Mouse (Mus musculus): Measurements from ENCODE around the gene Inpp5a. TPM values are rescaled to one million over a fixed set of nuclear protein-coding genes. Genes with fewer than 3 reads are reported as not detected.

Inpp5a gene
- total and polyA plus RNA-seq, 2 experiments from 2014 or later, result 15.1 to 21.2 TPM

DNA sequence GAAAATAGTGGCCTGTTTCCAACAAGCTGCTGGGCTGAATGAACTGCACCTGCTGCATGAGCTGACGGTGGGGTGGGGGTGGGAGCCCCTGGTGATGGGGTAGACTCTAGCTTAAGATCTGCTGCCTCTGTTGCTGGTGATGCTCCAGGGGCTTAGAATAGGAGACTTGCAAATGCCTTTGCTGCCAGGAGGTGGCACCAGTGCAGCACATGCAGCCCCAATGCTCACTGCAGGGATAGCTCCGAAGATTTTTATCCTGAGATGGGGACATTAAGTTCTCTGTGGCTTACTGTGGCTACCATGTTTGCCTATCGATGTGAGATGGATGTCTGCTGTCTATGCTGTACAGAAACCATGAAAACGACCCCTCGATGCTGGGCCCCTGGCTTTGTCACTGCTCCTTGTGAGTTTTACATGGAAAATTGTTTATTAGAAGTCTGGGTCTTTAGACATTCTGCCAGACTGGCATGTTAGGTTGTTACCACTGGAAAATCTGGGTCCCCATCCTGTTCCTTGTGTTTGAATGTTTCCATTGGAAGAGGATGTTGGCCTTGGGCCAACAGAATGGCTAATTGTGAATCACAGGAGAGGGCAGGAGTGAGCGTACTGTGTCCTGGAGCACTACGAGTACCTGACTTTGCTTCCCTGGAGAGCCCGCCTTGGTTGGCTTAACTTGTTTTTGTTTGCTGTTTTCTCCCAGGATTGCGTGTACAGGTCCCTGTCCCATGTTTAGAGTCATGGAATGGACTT, 95.5 kb downstream of the Inpp5a start:
- peaks cover 3% of the 10 kb centered on the region; the same call in 1 of the 2 replicates for H3K36me3 ChIP-seq (ENCODE audit: insufficient read depth, low read length)
- ATAC-seq (ENCODE audit: low FRiP score) (0 out of 2 replicates have a peak, but pooled peaks have one; percentile 54), DNase-seq (ENCODE audit: low spot score) (peak; percentile 80)
- H3K27ac ChIP-seq (ENCODE audit: low read depth, low read length), result no peak overlapping the region
- no peak overlapping the region for H3K4me2 ChIP-seq (ENCODE audit: low read depth, low read length, poor library complexity, severe bottlenecking)
- no peaks in the 10 kb centered on the region for H3K4me1 ChIP-seq (ENCODE audit: insufficient read depth, low read length)
- H3K9ac ChIP-seq (replicated peaks; ENCODE audit: low read length, poor library complexity, severe bottlenecking), result no peak overlapping the region
- WGBS, result 61% methylated on average over 9 of the region's 9 CpGs
- no peak overlapping the region for H3K4me3 ChIP-seq (ENCODE audit: low read depth, low read length)
- TF ChIP-seq CTCF (IDR thresholded peaks at IDR 0.05), result peak; percentile 93
- H3K9me3 ChIP-seq (ENCODE audit: low read length), result no peaks in the 10 kb centered on the region
- H3K27me3 ChIP-seq (ENCODE audit: insufficient read depth, low read length), result 0 out of 2 replicates have a peak, but pooled peaks cover 7% of the 10 kb centered on the region

DNA sequence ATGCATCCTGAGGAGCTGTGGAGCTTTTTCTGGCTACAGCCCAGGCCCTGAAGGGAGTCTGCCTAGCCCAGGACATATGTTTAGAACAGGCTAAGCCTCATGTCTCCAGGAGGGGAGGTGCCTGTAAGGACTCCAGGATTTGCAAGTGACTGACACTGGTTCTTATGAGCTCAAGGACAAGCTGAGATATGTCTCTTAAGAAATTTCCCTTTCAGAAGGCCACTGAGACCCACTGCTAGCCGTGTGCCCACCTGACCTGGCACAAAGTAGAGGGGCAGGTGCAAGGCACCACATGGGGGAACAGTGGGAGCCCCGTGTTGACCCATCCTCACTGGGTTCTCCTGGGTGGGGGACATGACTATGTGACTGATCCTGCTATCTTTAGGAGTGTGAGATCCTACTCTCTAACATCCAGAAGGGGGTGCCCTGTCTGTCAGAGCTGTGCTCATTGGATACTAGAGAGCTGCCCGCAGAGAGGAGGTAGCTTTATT, 100.9 kb downstream of the Inpp5a start:
- Histone ChIP-seq H3K4me3 (ENCODE audit: low read depth, low read length) (no peak overlapping the region), H3K27ac (ENCODE audit: low read depth, low read length) (no peak overlapping the region), H3K36me3 (ENCODE audit: insufficient read depth, low read length) (no peaks in the 10 kb centered on the region), H3K27me3 (ENCODE audit: insufficient read depth, low read length) (0 out of 2 replicates have a peak, but pooled peaks cover 7% of the 10 kb centered on the region), H3K9me3 (ENCODE audit: low read length) (no peaks in the 10 kb centered on the region), H3K4me2 (ENCODE audit: low read depth, low read length, poor library complexity, severe bottlenecking) (no peak overlapping the region), H3K4me1 (ENCODE audit: insufficient read depth, low read length) (no peaks in the 10 kb centered on the region), H3K9ac (replicated peaks; ENCODE audit: low read length, poor library complexity, severe bottlenecking) (no peak overlapping the region)
- WGBS, result 70% methylated on average over 3 of the region's 3 CpGs
- no peak for DNase-seq (ENCODE audit: low spot score)
- no peak for ATAC-seq (ENCODE audit: low FRiP score)
- peak; percentile 11; the same call in 1 of the 2 replicates for TF ChIP-seq CTCF (IDR thresholded peaks at IDR 0.05)

DNA sequence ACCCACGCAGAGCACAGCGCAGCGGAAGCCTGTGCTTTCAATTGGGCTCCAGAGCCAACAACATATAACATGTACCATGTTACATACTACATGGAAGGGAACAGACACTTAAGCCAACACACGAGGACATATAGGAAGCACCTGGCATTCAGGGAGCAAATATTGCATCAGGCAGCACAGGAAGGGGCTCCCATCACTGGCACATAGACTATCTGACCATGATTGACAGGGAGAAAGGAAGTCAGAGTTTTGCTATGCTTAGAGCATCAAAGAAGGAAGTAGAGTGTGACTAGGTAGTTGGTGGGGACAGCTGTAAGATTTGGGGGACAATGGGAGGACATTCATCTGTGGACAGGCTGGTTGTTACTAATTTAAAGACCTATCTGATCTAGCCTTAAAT, 103.4 kb downstream of the Inpp5a start:
- H3K36me3 ChIP-seq (ENCODE audit: insufficient read depth, low read length), result no peaks in the 10 kb centered on the region
- ATAC-seq (ENCODE audit: low FRiP score), result no peak
- DNase-seq (ENCODE audit: low spot score), result no peak
- H3K9me3 ChIP-seq (ENCODE audit: low read length), result no peaks in the 10 kb centered on the region
- no peak overlapping the region for H3K27ac ChIP-seq (ENCODE audit: low read depth, low read length)
- no peak for TF ChIP-seq CTCF (IDR thresholded peaks at IDR 0.05)
- H3K9ac ChIP-seq (replicated peaks; ENCODE audit: low read length, poor library complexity, severe bottlenecking), result no peak overlapping the region
- H3K4me2 ChIP-seq (ENCODE audit: low read depth, low read length, poor library complexity, severe bottlenecking), result no peak overlapping the region
- 97% methylated on average over 4 of the region's 4 CpGs for WGBS
- H3K27me3 ChIP-seq (ENCODE audit: insufficient read depth, low read length), result peaks cover 12% of the 10 kb centered on the region; the same call in 1 of the 2 replicates
- no peak overlapping the region for H3K4me3 ChIP-seq (ENCODE audit: low read depth, low read length)
- H3K4me1 ChIP-seq (ENCODE audit: insufficient read depth, low read length), result no peaks in the 10 kb centered on the region

DNA sequence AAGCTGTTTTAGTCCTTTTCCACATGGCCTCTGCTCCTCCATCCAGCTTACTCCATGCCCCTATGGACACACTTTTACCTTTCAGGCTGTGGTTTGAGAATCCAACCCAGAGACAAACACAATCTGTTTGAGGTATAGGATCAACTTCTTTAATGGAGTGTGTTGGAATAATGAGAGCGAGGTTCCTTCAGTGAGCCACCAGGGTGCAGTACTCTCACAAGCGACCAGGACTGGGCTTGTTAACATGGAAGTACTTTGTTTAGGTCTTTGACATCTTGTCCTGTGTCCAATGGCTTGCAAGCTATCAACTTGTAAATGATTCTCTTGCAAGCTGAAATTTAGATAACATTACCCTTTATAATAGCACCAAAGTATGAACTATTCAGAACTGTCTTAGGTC, 104.0 kb downstream of the Inpp5a start:
- Histone ChIP-seq H3K9ac (replicated peaks; ENCODE audit: low read length, poor library complexity, severe bottlenecking) (no peak overlapping the region), H3K4me2 (ENCODE audit: low read depth, low read length, poor library complexity, severe bottlenecking) (no peak overlapping the region), H3K4me1 (ENCODE audit: insufficient read depth, low read length) (no peaks in the 10 kb centered on the region), H3K4me3 (ENCODE audit: low read depth, low read length) (no peak overlapping the region), H3K36me3 (ENCODE audit: insufficient read depth, low read length) (no peaks in the 10 kb centered on the region), H3K27me3 (ENCODE audit: insufficient read depth, low read length) (peaks cover 12% of the 10 kb centered on the region; the same call in 1 of the 2 replicates), H3K27ac (ENCODE audit: low read depth, low read length) (no peak overlapping the region), H3K9me3 (ENCODE audit: low read length) (no peaks in the 10 kb centered on the region)
- DNase-seq (ENCODE audit: low spot score) (peak; percentile 37), ATAC-seq (ENCODE audit: low FRiP score) (no peak)
- TF ChIP-seq CTCF (IDR thresholded peaks at IDR 0.05), result peak; percentile 69
- WGBS, result 36% methylated on average over 2 of the region's 2 CpGs

DNA sequence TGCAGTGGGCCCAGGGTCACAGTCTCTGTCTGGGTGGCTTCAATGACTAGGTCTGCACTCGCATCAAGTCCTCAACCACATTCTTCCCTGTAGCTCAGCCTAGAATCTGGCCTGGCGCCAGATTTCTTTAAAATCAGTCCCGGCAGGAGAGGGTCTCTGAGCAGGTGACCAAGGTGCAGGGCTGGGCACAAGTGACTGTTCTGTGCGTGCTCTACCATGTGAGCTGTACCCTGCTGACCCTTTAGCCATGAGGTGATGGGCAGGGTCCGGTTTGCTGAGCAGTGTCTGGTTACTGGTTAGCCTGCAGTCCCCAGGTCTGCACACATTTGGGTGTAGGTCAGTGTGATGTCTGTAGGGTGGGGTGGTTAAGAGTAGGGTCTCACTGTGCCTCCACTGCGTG, 106.9 kb downstream of the Inpp5a start:
- 89% methylated on average over 6 of the region's 6 CpGs for WGBS
- no peak for TF ChIP-seq CTCF (IDR thresholded peaks at IDR 0.05)
- Histone ChIP-seq H3K9me3 (ENCODE audit: low read length) (no peaks in the 10 kb centered on the region), H3K27me3 (ENCODE audit: insufficient read depth, low read length) (peaks cover 12% of the 10 kb centered on the region; the same call in 1 of the 2 replicates), H3K4me3 (ENCODE audit: low read depth, low read length) (no peak overlapping the region), H3K4me2 (ENCODE audit: low read depth, low read length, poor library complexity, severe bottlenecking) (no peak overlapping the region), H3K4me1 (ENCODE audit: insufficient read depth, low read length) (no peaks in the 10 kb centered on the region), H3K36me3 (ENCODE audit: insufficient read depth, low read length) (no peaks in the 10 kb centered on the region), H3K27ac (ENCODE audit: low read depth, low read length) (no peak overlapping the region), H3K9ac (replicated peaks; ENCODE audit: low read length, poor library complexity, severe bottlenecking) (no peak overlapping the region)
- DNase-seq (ENCODE audit: low spot score) (no peak), ATAC-seq (ENCODE audit: low FRiP score) (no peak)

DNA sequence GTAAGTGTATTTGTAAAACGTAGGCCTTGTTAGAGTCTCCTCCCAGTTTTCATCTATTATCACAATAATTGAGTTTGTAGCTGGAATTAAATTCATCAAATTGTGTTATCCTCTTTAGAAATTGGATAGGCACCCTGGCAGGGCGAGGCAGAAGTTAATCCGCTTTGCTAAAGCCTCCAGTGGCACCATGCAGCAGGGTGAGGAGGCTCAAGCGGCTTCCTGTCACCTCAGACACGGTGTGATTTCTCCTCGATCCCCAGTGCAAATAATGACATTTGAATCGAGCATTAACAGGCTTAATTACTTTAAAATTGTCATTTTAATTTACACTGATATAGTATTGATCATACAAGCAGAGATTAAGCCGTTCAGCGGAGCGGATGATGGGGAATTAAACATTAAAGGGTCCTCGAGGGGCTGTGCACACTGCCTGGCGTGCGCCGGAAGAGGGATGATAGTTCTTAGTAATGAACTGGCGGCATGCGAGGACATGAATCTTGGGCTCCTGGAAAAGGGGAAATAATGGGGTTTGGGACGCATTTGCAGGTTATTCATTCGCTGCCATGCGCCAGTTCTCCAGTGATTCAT, 109.2 kb downstream of the Inpp5a start:
- Histone ChIP-seq H3K27me3 (ENCODE audit: insufficient read depth, low read length) (peaks cover 12% of the 10 kb centered on the region; the same call in 1 of the 2 replicates), H3K27ac (ENCODE audit: low read depth, low read length) (no peak overlapping the region), H3K4me1 (ENCODE audit: insufficient read depth, low read length) (no peaks in the 10 kb centered on the region), H3K4me3 (ENCODE audit: low read depth, low read length) (no peak overlapping the region), H3K4me2 (ENCODE audit: low read depth, low read length, poor library complexity, severe bottlenecking) (no peak overlapping the region), H3K9ac (replicated peaks; ENCODE audit: low read length, poor library complexity, severe bottlenecking) (no peak overlapping the region), H3K9me3 (ENCODE audit: low read length) (no peaks in the 10 kb centered on the region), H3K36me3 (ENCODE audit: insufficient read depth, low read length) (no peaks in the 10 kb centered on the region)
- DNase-seq (ENCODE audit: low spot score) (no peak), ATAC-seq (ENCODE audit: low FRiP score) (no peak; the same call in 1 of the 2 replicates)
- TF ChIP-seq CTCF (IDR thresholded peaks at IDR 0.05), result no peak
- WGBS, result 24% methylated on average over 19 of the region's 19 CpGs
